ENCODE assay signal across 8 mouse cellular contexts in genomic region chr13:78199642-78200160, GRCm38 (mm10). TPM values are rescaled to one million over a fixed set of nuclear protein-coding genes. Genes with fewer than 3 reads are reported as not detected.
DNase-seq lines count a peak whose midpoint lies in the region; ATAC-seq lines count a peak whose summit lies in the region.

Gene Nr2f1, minus strand, starts transcription at chr13:78199757.

- H3K9ac ChIP-seq in hindbrain, embryonic 12.5 days: peak within 1 kb of the TSS; percentile 100
- peak within 1 kb of the TSS; percentile 39; the same call in 1 of the 2 replicates for H3K9ac ChIP-seq in liver, embryonic 15.5 days

- peaks cover 8% of the 10 kb centered on the region for H3K36me3 ChIP-seq in hindbrain, embryonic 12.5 days
- no peaks in the 10 kb centered on the region for H3K36me3 ChIP-seq in liver, embryonic 15.5 days (replicated peaks)

- peak within 1 kb of the TSS; percentile 99 for H3K4me3 ChIP-seq in hindbrain, embryonic 12.5 days
- peak within 1 kb of the TSS; percentile 52 for H3K4me3 ChIP-seq in liver, embryonic 15.5 days (replicated peaks)

- no peak for ATAC-seq in hindbrain, embryonic 12.5 days (ENCODE audit: low FRiP score)
- ATAC-seq in liver, embryonic 15.5 days (ENCODE audit: insufficient read depth): no peak

- DNase-seq in layer of hippocampus, adult 18-20 months (ENCODE audit: low spot score in 2 of 2): no peak
- DNase-seq in layer of hippocampus, adult 9-10 months (ENCODE audit: low spot score): no peak
- no peak for DNase-seq in adrenal gland, postnatal 4 days (ENCODE audit: low spot score in 2 of 2)
- no peak for DNase-seq in right cerebral cortex, postnatal 10 days (ENCODE audit: low spot score in 2 of 2)
- no peak for DNase-seq in cerebellum, postnatal 14 days
- no peak for DNase-seq in gastrocnemius, adult 8-10 months (ENCODE audit: low spot score in 2 of 2)

- H3K4me2 ChIP-seq in hindbrain, embryonic 12.5 days (replicated peaks): peak within 1 kb of the TSS; percentile 84
- peak within 1 kb of the TSS; percentile 66 for H3K4me2 ChIP-seq in liver, embryonic 15.5 days

- H3K9me3 ChIP-seq in hindbrain, embryonic 12.5 days (replicated peaks): no peaks in the 10 kb centered on the region
- no peaks in the 10 kb centered on the region for H3K9me3 ChIP-seq in liver, embryonic 15.5 days (replicated peaks)

- H3K4me1 ChIP-seq in hindbrain, embryonic 12.5 days: peaks cover 9% of the 10 kb centered on the region
- 0 out of 2 replicates have a peak, but pooled peaks cover 4% of the 10 kb centered on the region for H3K4me1 ChIP-seq in liver, embryonic 15.5 days (replicated peaks)

- H3K27ac ChIP-seq in hindbrain, embryonic 12.5 days: peak within 1 kb of the TSS; percentile 100
- peak within 1 kb of the TSS; percentile 48; the same call in 1 of the 2 replicates for H3K27ac ChIP-seq in liver, embryonic 15.5 days (replicated peaks)

- WGBS in hindbrain, embryonic 12.5 days: 2% methylated on average over 14 of the region's 14 CpGs
- 2% methylated on average over 14 of the region's 14 CpGs for WGBS in liver, embryonic 15.5 days (ENCODE audit: insufficient replicate concordance)

- no peaks in the 10 kb centered on the region for H3K27me3 ChIP-seq in hindbrain, embryonic 12.5 days
- H3K27me3 ChIP-seq in liver, embryonic 15.5 days: peaks cover 99% of the 10 kb centered on the region

RNA-seq across cellular contexts. Expression of gene Nr2f1, which starts in this region (rescaled TPM):
- total RNA-seq in layer of hippocampus, adult 18-20 months (2021): 10 to 100 TPM; 87.0 to 96.0 TPM
- 10 to 100 TPM; 29.4 to 29.5 TPM for total RNA-seq in adrenal gland, postnatal 4 days (2021)
- polyA plus RNA-seq in hindbrain, embryonic 12.5 days (2016; fragmentation: Nextera tagmentation; extraction: Ambion mirVana): 64.7 and 88.3 TPM in 2 replicates
- 0.47 and 0.50 TPM in 2 replicates for polyA plus RNA-seq in liver, embryonic 15.5 days (2015; fragmentation: Nextera tagmentation; extraction: Ambion mirVana)
- total RNA-seq in gastrocnemius, adult 8-10 months (2022): under 1 TPM; 0.15 to 0.36 (median 0.32) TPM

Comparison
In these comparisons a context has a peak if more than half of its experiments do, and no peak if none do; other contexts are left out.
1. RNA of gene Nr2f1 (total RNA-seq): 87.0 to 96.0 TPM in layer of hippocampus, adult 18-20 months and 29.4 to 29.5 TPM in adrenal gland, postnatal 4 days; 0.15 to 0.36 TPM in gastrocnemius, adult 8-10 months; every median in the first group is over 10 times any median in the second.
2. RNA of gene Nr2f1 (polyA plus RNA-seq): 64.7 to 88.3 TPM in hindbrain, embryonic 12.5 days; 0.47 to 0.50 TPM in liver, embryonic 15.5 days; every median in the first group is over 10 times any median in the second.